Mouse (Mus musculus) forebrain, embryonic 11.5 days (tissue): ENCODE measurements at regions not wholly inside any gene's neighbourhood (a gene's known extent, or its start where the extent isn't known, plus 50 kb on each side); places are given as distances from the start of the nearest gene placed in this dataset.
A peak's percentile ranks its signal among the peaks of the same experiment; 100 is the strongest.

Source experiments
- ATAC-seq: fragments of 200-750 bp; cut with Nextera tagmentation; replicated peaks from 2 replicates; pipeline ENCODE4 v1.8.0; 2017; ENCODE audit warnings: moderate TSS enrichment; ENCODE audit not compliant: low FRiP score
- DNase-seq: peaks from one replicate; pipeline ENCODE4 v3.0.0-alpha.2; 2017; ENCODE audit warnings: low spot score
- H3K27ac ChIP-seq: fragments of 300-500 bp; sonication (generic); 2 replicates; pipeline ENCODE4 v1.5.1; 2014; ENCODE audit warnings: low read depth, low read length
- H3K27me3 ChIP-seq: fragments of 300-500 bp; sonication (generic); 2 replicates; pipeline ENCODE4 v1.6.1; 2014; ENCODE audit warnings: mild to moderate bottlenecking, low read length, mixed read lengths; ENCODE audit not compliant: control insufficient read depth, insufficient read depth
- H3K36me3 ChIP-seq: fragments of 300-500 bp; sonication (generic); 2 replicates; pipeline ENCODE4 v1.6.1; 2014; ENCODE audit warnings: mild to moderate bottlenecking, low read length, moderate library complexity, mixed read lengths; ENCODE audit not compliant: control insufficient read depth, insufficient read depth
- H3K4me1 ChIP-seq: fragments of 300-500 bp; sonication (generic); replicated peaks from 2 replicates; pipeline ENCODE4 v1.6.1; 2014; ENCODE audit warnings: low read length, mixed read lengths; ENCODE audit not compliant: control insufficient read depth, insufficient read depth
- H3K4me2 ChIP-seq: fragments of 300-500 bp; sonication (generic); 2 replicates; pipeline ENCODE4 v1.6.1; 2014; ENCODE audit warnings: low read depth, mild to moderate bottlenecking, low read length, moderate library complexity, mixed read lengths; ENCODE audit not compliant: severe bottlenecking
- H3K4me3 ChIP-seq: fragments of 300-500 bp; sonication (generic); 2 replicates; pipeline ENCODE4 v1.5.1; 2014; ENCODE audit warnings: low read depth, low read length
- H3K9ac ChIP-seq: fragments of 300-500 bp; sonication (generic); 2 replicates; pipeline ENCODE4 v1.6.1; 2014; ENCODE audit warnings: low read length
- H3K9me3 ChIP-seq: fragments of 300-500 bp; sonication (generic); 2 replicates; pipeline ENCODE4 v1.6.1; 2016; ENCODE audit warnings: low read length, mixed read lengths; ENCODE audit not compliant: control insufficient read depth
- WGBS: fragments of 180-500 bp; shearing (Covaris S2); extraction: QIAGEN DNeasy Blood & Tissue Kit; methylation state at CpG from one replicate; pipeline ENCODE4 v1.1.7; 2014; 5-methylcytosine and 5-hydroxymethylcytosine counted together

GRCm38 (mm10) chr3:38788751-38789150 is 98.0 kb upstream of the Fat4 start:
- ATAC-seq (no peak), DNase-seq (no peak)
- Histone ChIP-seq H3K27ac (no peak overlapping the region), H3K4me1 (no peaks in the 10 kb centered on the region), H3K9ac (no peak overlapping the region), H3K4me2 (no peak overlapping the region), H3K9me3 (no peaks in the 10 kb centered on the region), H3K36me3 (no peaks in the 10 kb centered on the region), H3K27me3 (no peaks in the 10 kb centered on the region), H3K4me3 (no peak overlapping the region)
- 39% methylated on average over 2 of the region's 2 CpGs for WGBS

GRCm38 (mm10) chr3:38783711-38784110 is 103.0 kb upstream of the Fat4 start:
- Histone ChIP-seq H3K4me1 (no peaks in the 10 kb centered on the region), H3K27ac (no peak overlapping the region), H3K4me3 (no peak overlapping the region), H3K27me3 (no peaks in the 10 kb centered on the region), H3K36me3 (no peaks in the 10 kb centered on the region), H3K4me2 (no peak overlapping the region), H3K9me3 (no peaks in the 10 kb centered on the region), H3K9ac (no peak overlapping the region)
- DNase-seq (no peak), ATAC-seq (no peak)
- 84% methylated on average over 6 of the region's 6 CpGs for WGBS

- no peak for ATAC-seq
- Histone ChIP-seq H3K36me3 (no peaks in the 10 kb centered on the region), H3K4me2 (no peak overlapping the region), H3K4me3 (no peak overlapping the region), H3K27me3 (no peaks in the 10 kb centered on the region), H3K27ac (no peak overlapping the region), H3K9ac (no peak overlapping the region), H3K9me3 (no peaks in the 10 kb centered on the region), H3K4me1 (no peaks in the 10 kb centered on the region)
- 38% methylated on average over 3 of the region's 3 CpGs for WGBS
- DNase-seq: no peak
Observed at GRCm38 (mm10) chr3:38783051-38783450, 103.7 kb upstream of the Fat4 start.

GRCm38 (mm10) chr3:38776743-38777366 is 109.9 kb upstream of the Fat4 start:
- H3K27me3 ChIP-seq: no peaks in the 10 kb centered on the region
- DNase-seq (no peak), ATAC-seq (peak; percentile 65; the same call in 1 of the 2 replicates)
- no peak overlapping the region for H3K27ac ChIP-seq
- H3K4me2 ChIP-seq: no peak overlapping the region
- H3K9ac ChIP-seq: no peak overlapping the region
- H3K9me3 ChIP-seq: no peaks in the 10 kb centered on the region
- no peaks in the 10 kb centered on the region for H3K36me3 ChIP-seq
- H3K4me3 ChIP-seq: no peak overlapping the region
- peaks cover 3% of the 10 kb centered on the region; the same call in 1 of the 2 replicates for H3K4me1 ChIP-seq
- WGBS: 61% methylated on average over 4 of the region's 4 CpGs

GRCm38 (mm10) chr3:38754632-38755123 is 132.1 kb upstream of the Fat4 start:
- no peaks in the 10 kb centered on the region for H3K27me3 ChIP-seq
- no peak overlapping the region for H3K4me3 ChIP-seq
- no peak for ATAC-seq
- no peak overlapping the region for H3K4me2 ChIP-seq
- no peak overlapping the region; the same call in 1 of the 2 replicates for H3K9ac ChIP-seq
- no peak for DNase-seq
- peak overlapping the region; percentile 9; the same call in 1 of the 2 replicates for H3K27ac ChIP-seq
- 54% methylated on average over 5 of the region's 5 CpGs for WGBS
- H3K4me1 ChIP-seq: no peaks in the 10 kb centered on the region; the same call in 1 of the 2 replicates
- no peaks in the 10 kb centered on the region; the same call in 1 of the 2 replicates for H3K9me3 ChIP-seq
- H3K36me3 ChIP-seq: no peaks in the 10 kb centered on the region

- 77% methylated on average over 2 of the region's 2 CpGs for WGBS
- no peak for DNase-seq
- Histone ChIP-seq H3K9ac (no peak overlapping the region), H3K4me2 (no peak overlapping the region), H3K4me3 (no peak overlapping the region), H3K27ac (no peak overlapping the region), H3K9me3 (no peaks in the 10 kb centered on the region; the same call in 1 of the 2 replicates), H3K36me3 (no peaks in the 10 kb centered on the region), H3K27me3 (no peaks in the 10 kb centered on the region), H3K4me1 (no peaks in the 10 kb centered on the region; the same call in 1 of the 2 replicates)
- ATAC-seq: no peak
Observed at GRCm38 (mm10) chr3:38753446-38754205, 133.1 kb upstream of the Fat4 start.

- Histone ChIP-seq H3K9me3 (no peaks in the 10 kb centered on the region), H3K4me3 (no peak overlapping the region), H3K27me3 (no peaks in the 10 kb centered on the region), H3K4me1 (no peaks in the 10 kb centered on the region), H3K9ac (no peak overlapping the region), H3K36me3 (no peaks in the 10 kb centered on the region), H3K4me2 (no peak overlapping the region), H3K27ac (no peak overlapping the region)
- 87% methylated on average over 4 of the region's 4 CpGs for WGBS
- DNase-seq (no peak), ATAC-seq (no peak)
Observed at GRCm38 (mm10) chr3:38742155-38742554, 144.6 kb upstream of the Fat4 start.

- 90% methylated on average over 1 of the region's 1 CpGs for WGBS
- Histone ChIP-seq H3K9me3 (no peaks in the 10 kb centered on the region), H3K9ac (no peak overlapping the region), H3K4me3 (no peak overlapping the region), H3K27me3 (no peaks in the 10 kb centered on the region), H3K4me2 (no peak overlapping the region), H3K4me1 (no peaks in the 10 kb centered on the region), H3K36me3 (no peaks in the 10 kb centered on the region), H3K27ac (no peak overlapping the region)
- ATAC-seq (no peak), DNase-seq (no peak)
Observed at GRCm38 (mm10) chr3:38722606-38723005, 164.1 kb upstream of the Fat4 start.
